Mouse (Mus musculus) CD8-positive naive resting alpha-beta T cell, adult 2 months (primary cell): Measurements from ENCODE around the gene Tmem62.

Experiments
- DNase-seq, 2 experiments: peaks; one replicate each; pipeline ENCODE4 v3.0.0; 2022; ENCODE audit warnings: low read depth in 2 of 2, low spot score in 2 of 2

Tmem62 gene

GRCm38 (mm10) chr2:121055915-121056314, 79.1 kb downstream of the Tmem62 start:
- DNase-seq = no peak
